Mouse (Mus musculus) lung, postnatal 0 days (tissue): ENCODE results near the gene Sash1. TPM values are rescaled to one million over a fixed set of nuclear protein-coding genes. Genes with fewer than 3 reads are reported as not detected.

ENCODE experiments used
- ATAC-seq: fragments of 200-750 bp; cut with Nextera tagmentation; 2 replicates; pipeline ENCODE4 v1.8.0; 2017; ENCODE audit warnings: moderate library complexity
- DNase-seq: peaks from one replicate; pipeline ENCODE4 v3.0.0-alpha.2; 2016; ENCODE audit warnings: low spot score
- H3K27ac ChIP-seq: fragments of 300-500 bp; sonication (generic); 2 replicates; pipeline ENCODE4 v1.5.1; 2014; ENCODE audit warnings: antibody characterized with exemption, mild to moderate bottlenecking, low read length, mixed read lengths
- H3K27me3 ChIP-seq: fragments of 300-500 bp; sonication (generic); replicated peaks from 2 replicates; pipeline ENCODE4 v1.6.1; 2014; ENCODE audit warnings: low read length, mixed read lengths; ENCODE audit not compliant: insufficient read depth
- H3K36me3 ChIP-seq: fragments of 300-500 bp; sonication (generic); 2 replicates; pipeline ENCODE4 v1.6.1; 2014; ENCODE audit warnings: low read length, mixed read lengths; ENCODE audit not compliant: insufficient read depth
- H3K4me1 ChIP-seq: fragments of 300-500 bp; sonication (generic); 2 replicates; pipeline ENCODE4 v1.6.1; 2014; ENCODE audit warnings: antibody characterized with exemption, low read depth, low read length, mixed read lengths; ENCODE audit not compliant: insufficient read depth
- H3K4me2 ChIP-seq: fragments of 300-500 bp; sonication (generic); replicated peaks from 2 replicates; pipeline ENCODE4 v1.6.1; 2014; ENCODE audit warnings: low read depth, mild to moderate bottlenecking, low read length, moderate library complexity, mixed read lengths
- H3K4me3 ChIP-seq: fragments of 300-500 bp; sonication (generic); 2 replicates; pipeline ENCODE4 v1.5.1; 2014; ENCODE audit warnings: low read depth, low read length
- H3K9ac ChIP-seq: fragments of 300-500 bp; sonication (generic); replicated peaks from 2 replicates; pipeline ENCODE4 v1.6.1; 2014; ENCODE audit warnings: low read depth, mild to moderate bottlenecking
- H3K9me3 ChIP-seq: fragments of 300-500 bp; sonication (generic); 2 replicates; pipeline ENCODE4 v1.6.1; 2016; ENCODE audit warnings: low read length, mixed read lengths
- CTCF ChIP-seq: IDR thresholded peaks from 2 replicates; pipeline ENCODE4 v1.5.1; 2016; ENCODE audit warnings: antibody characterized with exemption, mild to moderate bottlenecking
- EP300 ChIP-seq: IDR thresholded peaks from 2 replicates; pipeline ENCODE4 v1.6.1; 2016; ENCODE audit warnings: antibody characterized with exemption, mild to moderate bottlenecking, control low read depth
- WGBS: fragments of 180-500 bp; shearing (Covaris S2); extraction: QIAGEN DNeasy Blood & Tissue Kit; methylation state at CpG from one replicate; pipeline ENCODE4 v1.1.7; 2014; 5-methylcytosine and 5-hydroxymethylcytosine counted together
- polyA plus RNA-seq: library from polyadenylated mRNA; unstranded; fragments of >200 nt; fragmentation: Nextera tagmentation; extraction: Ambion mirVana; gene quantifications from 2 replicates; pipeline ENCODE4 v1.2.1, GENCODE M21; 2015

Sash1 gene
- polyA plus RNA-seq, 1 experiment from 2014 or later = 10.1 TPM

- TF ChIP-seq EP300 (no peak), CTCF (no peak)
- Histone ChIP-seq H3K36me3 (0 out of 2 replicates have a peak, but pooled peaks cover 5% of the 10 kb centered on the region), H3K4me2 (no peak overlapping the region), H3K9ac (no peak overlapping the region), H3K4me3 (no peak overlapping the region), H3K9me3 (no peaks in the 10 kb centered on the region), H3K27me3 (no peaks in the 10 kb centered on the region), H3K27ac (no peak overlapping the region), H3K4me1 (no peaks in the 10 kb centered on the region)
- DNase-seq (no peak), ATAC-seq (no peak)
- 83% methylated on average over 7 of the region's 7 CpGs for WGBS
Measured at GRCm38 (mm10) chr10:8810496-8810895, 75.4 kb downstream of the Sash1 start.

GRCm38 (mm10) chr10:8808383-8808782, 77.5 kb downstream of the Sash1 start:
- Histone ChIP-seq H3K9me3 (no peaks in the 10 kb centered on the region), H3K9ac (no peak overlapping the region), H3K36me3 (0 out of 2 replicates have a peak, but pooled peaks cover 5% of the 10 kb centered on the region), H3K27me3 (no peaks in the 10 kb centered on the region), H3K4me1 (peaks cover 12% of the 10 kb centered on the region; the same call in 1 of the 2 replicates), H3K4me3 (no peak overlapping the region), H3K27ac (no peak overlapping the region), H3K4me2 (no peak overlapping the region)
- WGBS = 84% methylated on average over 10 of the region's 10 CpGs
- ATAC-seq (no peak), DNase-seq (no peak)
- no peak for TF ChIP-seq CTCF
- TF ChIP-seq EP300 = no peak

DNA sequence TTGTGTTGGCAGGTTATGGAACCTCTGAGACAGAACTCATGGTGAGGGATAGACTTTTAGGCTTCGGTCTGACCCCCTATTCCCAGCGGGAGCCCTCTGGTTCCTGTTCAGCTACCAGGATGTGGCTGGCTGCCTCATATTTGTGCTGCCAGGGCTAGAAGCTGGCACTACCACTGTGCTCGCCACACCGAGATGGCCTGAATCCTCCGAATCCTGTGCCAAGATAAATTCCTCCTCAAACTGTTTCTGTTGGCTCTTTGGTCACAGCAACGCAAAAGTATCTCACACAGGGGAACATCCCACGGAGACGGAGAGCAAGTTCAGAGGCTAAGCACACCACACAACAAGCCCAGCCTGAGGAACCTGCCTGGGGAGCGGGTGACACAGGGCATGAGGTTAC, 78.3 kb downstream of the Sash1 start:
- Histone ChIP-seq H3K4me3 (no peak overlapping the region), H3K4me1 (peaks cover 12% of the 10 kb centered on the region; the same call in 1 of the 2 replicates), H3K36me3 (0 out of 2 replicates have a peak, but pooled peaks cover 9% of the 10 kb centered on the region), H3K4me2 (no peak overlapping the region), H3K27ac (no peak overlapping the region), H3K9ac (no peak overlapping the region), H3K27me3 (no peaks in the 10 kb centered on the region), H3K9me3 (no peaks in the 10 kb centered on the region)
- WGBS = 88% methylated on average over 9 of the region's 9 CpGs
- no peak for DNase-seq
- no peak for ATAC-seq
- no peak for TF ChIP-seq EP300
- no peak for TF ChIP-seq CTCF

DNA sequence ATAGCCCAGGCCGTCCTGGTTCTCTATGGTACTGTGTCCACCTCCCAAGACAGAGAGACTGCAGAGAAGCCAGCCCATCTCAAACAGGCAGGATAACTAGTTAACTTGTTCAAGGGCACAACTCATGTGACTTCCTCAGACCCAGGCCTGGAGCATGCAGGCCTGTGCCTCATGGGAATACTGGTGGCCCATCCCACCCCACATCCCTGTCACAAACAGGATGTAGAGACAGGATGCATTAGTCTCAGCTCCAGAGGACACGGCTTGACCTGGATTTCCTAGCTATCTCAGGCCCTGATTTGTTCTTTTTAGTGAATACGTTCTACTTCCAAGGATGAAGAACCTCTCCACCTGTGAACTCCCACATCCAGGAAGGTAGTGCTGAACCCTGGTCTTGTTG, 80.5 kb downstream of the Sash1 start:
- 67% methylated on average over 3 of the region's 3 CpGs for WGBS
- no peak overlapping the region for H3K4me2 ChIP-seq
- H3K9me3 ChIP-seq = no peaks in the 10 kb centered on the region
- DNase-seq (peak; percentile 41), ATAC-seq (peak; percentile 75)
- H3K27me3 ChIP-seq = no peaks in the 10 kb centered on the region
- 0 out of 2 replicates have a peak, but pooled peaks cover 6% of the 10 kb centered on the region for H3K36me3 ChIP-seq
- peaks cover 12% of the 10 kb centered on the region; the same call in 1 of the 2 replicates for H3K4me1 ChIP-seq
- H3K4me3 ChIP-seq = no peak overlapping the region
- 0 out of 2 replicates have a peak overlapping the region, but pooled peaks have one; percentile 11 for H3K27ac ChIP-seq
- H3K9ac ChIP-seq = no peak overlapping the region
- TF ChIP-seq EP300 (no peak; the same call in 1 of the 2 replicates), CTCF (no peak)

GRCm38 (mm10) chr10:8804292-8804691, 81.6 kb downstream of the Sash1 start:
- Histone ChIP-seq H3K9me3 (no peaks in the 10 kb centered on the region), H3K4me3 (no peak overlapping the region), H3K9ac (no peak overlapping the region), H3K27ac (peak overlapping the region; percentile 11; the same call in 1 of the 2 replicates), H3K4me2 (no peak overlapping the region), H3K36me3 (0 out of 2 replicates have a peak, but pooled peaks cover 6% of the 10 kb centered on the region), H3K4me1 (peaks cover 12% of the 10 kb centered on the region; the same call in 1 of the 2 replicates), H3K27me3 (no peaks in the 10 kb centered on the region)
- TF ChIP-seq EP300 (no peak), CTCF (no peak)
- 23% methylated on average over 8 of the region's 8 CpGs for WGBS
- DNase-seq = peak; percentile 62
- peak; percentile 79 for ATAC-seq

DNA sequence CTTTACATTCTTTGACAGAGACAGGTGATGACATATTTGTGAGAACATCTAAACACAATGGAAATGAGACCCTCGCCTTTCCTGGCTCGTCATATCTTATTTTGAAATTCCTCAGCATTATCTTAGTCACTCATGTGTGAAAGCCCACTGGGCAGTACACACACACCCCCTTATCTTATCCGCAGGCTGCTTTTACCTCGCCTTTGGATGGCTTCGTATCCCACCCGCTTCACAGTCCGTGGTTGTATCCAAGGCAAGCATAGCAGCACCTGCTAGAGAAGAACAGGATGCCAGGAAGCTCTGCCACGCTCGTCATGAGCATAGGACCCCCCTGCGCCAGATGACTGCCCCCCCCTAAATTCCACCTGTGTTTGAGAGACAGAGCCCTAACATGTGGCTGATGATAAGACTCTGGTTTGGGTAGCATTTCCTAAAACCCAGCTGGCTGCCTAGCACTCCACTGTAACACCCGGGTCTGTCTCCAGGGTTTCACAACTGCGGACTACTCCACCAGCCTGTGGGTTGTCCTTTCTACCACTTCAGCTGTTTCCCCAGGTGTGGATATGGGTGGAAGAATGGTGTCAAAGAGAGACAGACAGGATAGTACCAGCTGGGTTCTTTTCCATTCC, 84.0 kb downstream of the Sash1 start:
- H3K9ac ChIP-seq = no peak overlapping the region
- no peak overlapping the region for H3K4me2 ChIP-seq

More for the DNA sequence above, 84.0 kb downstream of the Sash1 start:
- 54% methylated on average over 12 of the region's 12 CpGs for WGBS
- ATAC-seq (no peak), DNase-seq (no peak)
- H3K4me1 ChIP-seq = peaks cover 12% of the 10 kb centered on the region; the same call in 1 of the 2 replicates
- no peak for TF ChIP-seq EP300
- TF ChIP-seq CTCF = no peak
- no peaks in the 10 kb centered on the region for H3K27me3 ChIP-seq
- H3K4me3 ChIP-seq = no peak overlapping the region
- 0 out of 2 replicates have a peak, but pooled peaks cover 6% of the 10 kb centered on the region for H3K36me3 ChIP-seq
- no peak overlapping the region for H3K27ac ChIP-seq
- H3K9me3 ChIP-seq = no peaks in the 10 kb centered on the region
